Mouse (Mus musculus) thymus, postnatal 14 days (tissue): ENCODE measurements around the gene Ccdc113.
A peak's percentile ranks its signal among the peaks of the same experiment; 100 is the strongest.
"Not testable (repeated sequence)": the region's sequence is repeated elsewhere in the genome, so short reads cannot be mapped to it uniquely, and the experiment has no call there.

Source experiments
- DNase-seq: peaks from one replicate; pipeline ENCODE4 v3.0.0; 2021

The Ccdc113 gene

DNA sequence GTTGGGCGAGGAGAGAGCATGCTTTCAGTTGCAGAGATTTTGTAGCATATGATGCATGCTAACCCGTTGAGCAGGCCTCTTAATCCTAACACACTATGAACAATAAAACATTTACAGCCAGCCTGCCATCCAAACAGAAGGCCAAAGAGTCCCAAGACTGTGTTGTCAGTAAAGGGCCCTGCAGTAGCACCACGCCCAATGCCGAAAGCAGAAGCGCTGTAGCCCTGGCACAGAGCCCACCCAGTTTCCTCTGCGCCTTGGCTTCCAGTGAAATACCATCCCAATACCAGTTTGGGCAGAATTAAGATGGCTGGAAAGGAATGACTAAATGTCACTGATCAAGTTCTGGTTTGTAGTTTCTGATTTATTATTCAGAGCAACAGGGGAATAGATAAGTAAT is 8.3 kb downstream of the Ccdc113 start:
- DNase-seq, result no peak

DNA sequence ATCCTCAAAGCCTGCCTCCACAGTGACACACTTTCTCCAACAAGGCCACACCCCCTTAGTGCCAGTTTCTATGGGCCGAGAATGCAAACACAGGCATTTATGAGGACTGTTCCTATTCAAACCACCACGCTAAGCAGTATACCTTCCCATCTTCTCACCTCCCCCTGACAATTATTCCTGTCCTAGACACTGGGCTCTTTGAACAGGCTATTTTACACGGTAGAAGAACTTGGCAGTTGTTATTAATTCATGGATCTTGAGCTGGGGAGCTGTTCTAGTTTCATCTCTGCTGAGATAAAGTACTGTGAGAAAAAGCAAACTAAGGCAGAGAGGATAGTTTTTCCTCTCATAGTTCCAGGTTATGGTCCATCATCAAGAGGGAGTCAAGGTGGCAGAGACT is 9.2 kb downstream of the Ccdc113 start:
- no peak for DNase-seq

DNA sequence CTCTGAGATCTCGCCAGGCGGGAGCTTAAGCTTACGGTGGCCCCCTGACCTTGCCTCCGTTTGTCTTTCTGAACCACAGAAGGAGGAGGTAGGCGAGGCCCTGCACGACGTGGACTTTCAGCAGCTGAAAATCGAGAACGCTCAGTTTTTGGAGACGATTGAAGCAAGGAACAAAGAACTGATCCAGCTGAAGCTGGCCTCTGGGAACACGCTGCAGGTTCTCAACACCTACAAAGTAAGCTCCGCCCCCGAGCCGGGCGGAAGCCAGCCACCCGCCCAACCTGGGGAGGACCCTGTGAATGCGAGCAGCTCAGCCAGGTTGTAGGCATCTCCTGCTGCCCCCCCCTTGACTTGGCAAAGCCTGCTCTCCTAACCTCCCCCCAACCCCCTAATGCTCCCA is 11.9 kb downstream of the Ccdc113 start:
- no peak for DNase-seq

DNA sequence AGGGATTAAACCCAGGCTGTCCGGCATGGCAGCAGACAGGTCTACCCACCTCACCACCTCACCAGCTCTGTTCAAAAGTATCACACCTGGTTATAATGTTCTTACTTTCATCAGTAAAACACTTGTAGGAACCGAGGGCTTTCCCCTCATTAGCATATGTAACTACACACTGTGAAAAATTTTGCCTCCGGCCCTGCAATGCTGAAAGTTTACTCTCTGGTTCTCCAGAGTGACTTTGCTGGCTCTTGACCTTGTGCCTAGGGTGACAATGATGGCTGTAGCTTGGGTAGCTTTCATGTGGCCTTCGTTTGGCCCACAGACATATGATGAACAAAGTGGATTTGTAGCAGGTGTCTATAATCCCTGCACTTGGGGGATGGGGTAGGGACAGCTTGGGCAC is 13.1 kb downstream of the Ccdc113 start:
- DNase-seq, result no peak

DNA sequence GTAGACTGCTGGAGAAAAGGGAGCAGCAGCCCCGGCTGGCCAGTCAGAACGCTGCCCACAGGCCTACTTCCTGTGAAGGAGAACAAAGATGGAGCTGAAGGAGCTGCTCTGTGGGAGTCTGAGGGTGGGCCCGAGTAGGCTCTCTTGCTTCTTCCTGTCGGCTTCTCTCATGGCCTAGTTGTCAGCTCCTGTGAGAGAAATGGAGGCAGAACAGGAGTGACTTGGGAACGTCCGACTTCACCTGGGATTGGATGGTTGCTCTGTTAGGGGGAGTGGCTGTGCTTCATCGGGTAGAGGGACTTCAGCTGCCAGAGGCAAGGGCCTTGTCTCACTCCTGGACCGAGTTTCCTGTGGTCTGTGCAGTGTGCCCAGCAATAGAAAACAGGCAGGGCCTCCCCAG is 14.0 kb downstream of the Ccdc113 start:
- no peak for DNase-seq

DNA sequence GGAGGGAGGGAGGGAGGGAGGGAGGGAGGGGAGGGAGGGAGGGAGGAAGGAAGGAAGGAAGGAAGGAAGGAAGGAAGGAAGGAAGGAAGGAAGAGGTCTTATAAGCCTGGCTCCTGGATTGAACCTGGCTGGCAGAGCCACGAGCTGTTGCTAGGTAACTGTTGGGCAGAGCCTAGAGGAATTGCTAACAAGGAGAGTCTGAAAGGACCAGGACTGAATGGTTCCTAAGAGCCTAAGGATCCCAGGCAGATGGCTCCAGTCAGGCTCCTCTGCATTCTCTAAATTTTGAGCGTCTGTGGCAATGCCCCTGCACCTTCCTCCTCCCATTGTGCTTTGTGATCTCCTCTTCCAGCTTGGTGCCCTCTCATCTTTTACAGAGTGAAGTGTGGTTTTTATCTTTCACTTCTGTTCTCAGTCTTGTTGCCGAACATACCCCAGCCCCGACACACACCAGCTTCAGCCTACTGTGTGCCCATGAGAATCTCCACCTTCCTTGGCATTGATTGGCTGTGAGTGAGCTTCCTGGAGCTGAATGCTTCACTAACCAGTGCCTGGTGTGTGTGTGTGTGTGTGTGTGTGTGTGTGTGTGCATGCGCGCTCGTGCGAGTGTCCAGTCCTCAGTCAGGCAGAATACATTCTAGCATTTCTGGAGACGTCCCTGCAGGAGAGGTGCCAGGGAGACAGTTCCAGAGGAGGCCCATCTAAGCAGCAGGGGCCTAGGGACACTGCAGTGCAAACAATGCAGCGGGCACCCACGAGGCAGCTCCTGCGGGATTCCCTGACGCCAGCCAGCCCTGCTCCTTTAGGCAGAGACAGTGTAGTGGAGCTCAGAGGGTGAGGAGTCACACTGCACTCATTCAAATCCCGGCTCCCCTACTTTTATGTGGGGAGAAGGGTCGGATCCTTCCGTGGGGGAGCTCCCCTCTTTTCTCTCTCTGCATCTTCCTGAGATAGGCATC is 16.3 kb downstream of the Ccdc113 start:
- DNase-seq, result no peak

DNA sequence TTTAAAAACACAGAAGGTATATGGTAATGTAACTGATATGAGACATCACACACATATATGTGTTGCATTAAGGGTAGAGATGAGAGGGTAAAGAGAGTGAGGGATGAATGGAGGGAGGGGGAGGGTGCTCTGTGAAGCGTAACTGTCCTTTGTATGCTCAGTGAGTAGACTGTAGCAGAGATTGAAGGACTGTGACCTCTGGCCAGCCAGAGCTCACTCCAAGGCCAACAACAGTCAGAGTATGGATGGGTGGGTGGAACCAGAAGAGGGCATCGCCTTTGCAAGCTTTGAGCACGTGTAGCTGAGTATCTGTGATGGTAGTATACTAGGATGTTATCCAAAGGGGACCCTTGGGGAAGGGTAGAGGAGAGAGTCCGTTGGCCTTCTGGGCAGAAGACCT is 17.7 kb downstream of the Ccdc113 start:
- no peak for DNase-seq

DNA sequence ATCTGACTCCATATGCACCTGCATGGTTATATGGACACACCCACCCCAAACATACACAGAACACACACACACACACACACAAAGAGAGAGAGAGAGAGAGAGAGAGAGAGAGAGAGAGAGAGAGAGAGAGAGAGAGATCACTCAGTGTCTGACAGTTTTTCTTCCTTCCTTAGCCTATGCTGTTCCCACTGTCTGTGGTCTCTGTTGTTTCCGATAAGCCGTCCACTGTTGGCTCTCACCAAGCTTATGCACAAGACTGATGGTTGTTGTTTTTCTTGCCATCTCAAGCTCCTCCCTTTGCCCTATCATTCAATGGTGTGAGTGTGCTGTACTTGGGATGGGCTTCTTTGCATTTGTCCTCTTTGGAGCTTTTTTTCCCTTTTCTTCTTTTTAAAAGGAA is 22.1 kb downstream of the Ccdc113 start:
- no peak for DNase-seq

DNA sequence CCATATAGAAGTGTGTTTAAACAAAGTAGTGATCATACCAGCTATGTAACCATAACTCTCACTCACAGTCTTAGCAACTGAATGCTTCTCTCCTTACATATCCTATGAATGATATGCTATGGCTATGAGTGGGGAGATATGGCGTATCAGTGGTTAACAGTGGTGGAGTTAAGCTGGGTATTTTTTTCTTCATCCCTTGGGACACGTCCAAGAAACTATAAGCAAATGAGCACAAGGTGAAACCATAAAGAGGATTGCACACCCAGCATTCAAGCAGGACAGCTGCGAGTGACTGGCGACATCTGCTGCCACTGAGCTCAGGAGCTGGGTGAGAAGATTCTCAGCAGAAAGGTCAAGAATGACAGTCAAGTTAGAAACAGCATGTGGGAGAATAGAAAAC is 32.3 kb downstream of the Ccdc113 start:
- DNase-seq, result no peak

DNA sequence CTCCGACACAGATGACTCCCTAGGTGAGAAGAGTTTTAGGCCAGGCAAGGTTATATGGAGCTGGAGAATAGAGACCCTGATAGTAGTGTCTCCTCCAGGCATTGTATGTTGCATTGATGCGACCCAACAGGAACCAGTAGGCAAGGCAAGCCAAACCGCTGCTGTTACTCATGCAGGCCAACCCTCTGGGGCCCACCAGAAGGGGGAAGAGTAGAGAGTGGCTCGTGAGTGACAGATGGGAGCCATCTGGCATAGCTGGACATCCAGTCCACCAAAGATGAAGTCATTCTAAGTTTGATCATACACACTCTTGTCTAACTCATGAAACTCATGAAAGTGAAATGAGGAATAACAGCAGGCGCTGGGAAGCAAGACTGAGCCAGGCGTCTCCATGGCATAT is 32.9 kb downstream of the Ccdc113 start:
- no peak for DNase-seq

DNA sequence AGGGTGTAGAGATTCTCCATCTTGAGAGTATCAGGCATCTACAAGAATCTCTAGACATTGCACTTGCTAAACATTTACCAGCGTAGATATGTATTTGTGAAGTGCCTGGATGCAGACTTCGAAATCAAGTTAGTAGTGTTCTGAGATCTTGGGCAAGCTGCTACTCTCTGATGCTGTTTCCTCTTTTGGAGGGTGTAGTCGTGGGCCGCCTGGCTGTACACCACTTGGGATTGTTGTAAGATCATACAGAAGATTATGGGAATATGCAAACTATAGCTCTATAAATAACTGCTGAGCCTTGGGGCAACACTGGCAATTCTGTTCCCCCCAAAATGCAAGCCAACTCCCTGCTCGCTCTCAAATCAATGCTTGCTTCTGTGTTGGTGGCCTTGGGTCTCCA is 39.3 kb downstream of the Ccdc113 start:
- DNase-seq, result no peak

DNA sequence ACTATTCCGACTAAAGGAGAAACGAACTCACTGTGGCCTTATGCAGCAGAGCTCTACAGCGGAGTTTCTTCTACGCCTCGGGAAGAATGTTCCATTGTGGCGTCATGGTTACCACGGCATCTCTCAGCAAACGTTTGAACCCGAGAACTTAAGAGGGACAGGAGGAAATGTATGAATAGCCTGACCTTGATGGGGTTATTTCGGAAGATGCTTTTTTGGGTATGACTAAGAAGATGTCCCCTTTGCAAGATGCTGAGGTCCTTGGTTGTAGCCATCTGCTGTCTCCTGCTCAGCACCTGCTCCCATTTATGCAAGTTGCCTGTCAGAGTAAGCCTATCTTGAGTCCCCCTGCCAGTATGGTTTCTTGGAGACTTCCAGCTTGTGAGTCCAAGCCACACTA is 42.4 kb downstream of the Ccdc113 start, which contains the start of gene Prss54:
Gene Prss54, minus strand, starts transcription at position 101 of the 400 bp plus-strand sequence.
- DNase-seq, result no peak

DNA sequence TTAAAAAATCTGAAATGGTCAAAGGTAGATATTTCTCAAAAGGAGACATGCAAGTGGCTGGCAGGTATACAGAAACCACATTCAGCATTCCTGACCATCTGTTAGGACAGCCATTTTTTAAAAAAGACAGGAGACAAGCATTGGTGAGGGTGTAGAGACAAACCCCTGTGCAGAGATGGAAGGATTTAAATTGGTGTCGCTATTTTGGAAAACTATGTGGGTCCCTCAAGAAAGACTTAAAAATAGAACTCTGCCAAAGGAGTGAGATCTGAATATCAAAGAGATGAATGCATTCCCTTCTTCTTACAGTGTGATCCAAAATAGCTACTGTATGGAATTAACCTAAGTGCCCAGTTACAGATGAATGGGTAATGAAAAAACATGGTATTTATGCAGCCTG is 53.5 kb downstream of the Ccdc113 start:
- DNase-seq, result no peak

DNA sequence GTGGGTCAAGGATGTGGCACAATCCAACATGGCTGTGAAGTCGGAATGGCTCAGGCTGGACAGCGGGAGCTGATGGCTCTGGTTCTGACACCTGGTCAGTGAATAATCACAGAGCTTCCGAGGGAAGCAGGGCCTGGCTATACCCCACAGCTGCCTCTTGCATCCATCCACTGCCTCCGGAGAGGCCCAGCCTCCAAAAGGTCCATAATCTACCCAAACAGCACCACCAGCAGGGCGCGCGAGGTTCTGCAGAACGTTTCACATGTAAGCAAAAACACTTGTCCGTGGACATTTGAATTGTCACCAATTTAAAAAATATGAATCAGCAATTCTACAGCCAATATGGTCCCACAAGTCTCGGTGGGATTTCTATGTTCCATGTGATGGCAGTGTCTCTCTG is 55.4 kb downstream of the Ccdc113 start:
- no peak for DNase-seq

DNA sequence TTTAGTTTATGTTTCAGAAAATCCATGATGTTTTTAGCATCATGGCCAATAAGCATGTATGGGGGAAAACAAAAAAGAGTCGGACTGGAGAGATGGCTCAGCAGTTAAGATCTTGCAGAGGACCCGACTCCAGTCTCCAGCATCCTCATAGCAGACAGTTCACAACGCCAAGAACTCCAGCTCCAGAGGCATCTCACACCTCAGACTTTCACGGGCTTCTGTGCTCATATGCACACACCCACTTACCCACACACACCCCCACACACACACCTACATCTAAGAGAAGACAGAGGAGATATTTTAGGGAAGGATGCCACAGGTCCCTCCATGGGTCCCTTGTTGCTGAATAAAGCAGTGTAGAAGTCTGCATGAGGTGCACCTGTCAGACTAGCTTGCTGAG is 56.7 kb downstream of the Ccdc113 start:
- DNase-seq, result no peak

DNA sequence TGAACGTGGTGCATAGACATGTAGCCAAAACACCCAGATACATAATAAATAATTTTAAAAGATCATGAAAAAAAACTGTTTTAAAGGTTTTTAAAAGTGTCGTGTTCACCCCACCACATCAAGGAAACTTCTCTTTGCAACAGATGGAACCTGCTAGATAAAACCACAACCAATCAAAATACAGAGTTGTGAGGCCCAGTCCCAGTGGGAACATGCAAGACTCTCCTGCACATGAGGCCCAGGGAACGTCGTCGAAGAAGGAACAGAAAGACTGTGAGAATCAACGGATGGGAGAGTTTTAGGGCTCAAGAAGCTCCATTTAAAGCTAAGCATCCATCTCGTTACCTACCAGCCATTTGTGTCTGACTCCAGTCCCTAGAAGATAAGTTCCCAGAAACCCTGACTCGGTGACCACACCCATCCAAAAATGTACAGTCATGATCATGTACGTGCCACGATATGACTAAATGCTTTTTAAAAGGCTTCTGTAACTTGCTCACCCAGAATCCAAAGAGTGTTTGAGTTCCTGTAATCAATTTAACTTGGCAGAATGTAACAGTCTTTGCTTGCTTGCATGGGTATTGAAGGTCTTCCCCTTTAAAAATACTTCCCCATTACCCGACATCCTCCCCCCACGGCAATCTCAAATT is 58.4 kb downstream of the Ccdc113 start:
- DNase-seq, result no peak

DNA sequence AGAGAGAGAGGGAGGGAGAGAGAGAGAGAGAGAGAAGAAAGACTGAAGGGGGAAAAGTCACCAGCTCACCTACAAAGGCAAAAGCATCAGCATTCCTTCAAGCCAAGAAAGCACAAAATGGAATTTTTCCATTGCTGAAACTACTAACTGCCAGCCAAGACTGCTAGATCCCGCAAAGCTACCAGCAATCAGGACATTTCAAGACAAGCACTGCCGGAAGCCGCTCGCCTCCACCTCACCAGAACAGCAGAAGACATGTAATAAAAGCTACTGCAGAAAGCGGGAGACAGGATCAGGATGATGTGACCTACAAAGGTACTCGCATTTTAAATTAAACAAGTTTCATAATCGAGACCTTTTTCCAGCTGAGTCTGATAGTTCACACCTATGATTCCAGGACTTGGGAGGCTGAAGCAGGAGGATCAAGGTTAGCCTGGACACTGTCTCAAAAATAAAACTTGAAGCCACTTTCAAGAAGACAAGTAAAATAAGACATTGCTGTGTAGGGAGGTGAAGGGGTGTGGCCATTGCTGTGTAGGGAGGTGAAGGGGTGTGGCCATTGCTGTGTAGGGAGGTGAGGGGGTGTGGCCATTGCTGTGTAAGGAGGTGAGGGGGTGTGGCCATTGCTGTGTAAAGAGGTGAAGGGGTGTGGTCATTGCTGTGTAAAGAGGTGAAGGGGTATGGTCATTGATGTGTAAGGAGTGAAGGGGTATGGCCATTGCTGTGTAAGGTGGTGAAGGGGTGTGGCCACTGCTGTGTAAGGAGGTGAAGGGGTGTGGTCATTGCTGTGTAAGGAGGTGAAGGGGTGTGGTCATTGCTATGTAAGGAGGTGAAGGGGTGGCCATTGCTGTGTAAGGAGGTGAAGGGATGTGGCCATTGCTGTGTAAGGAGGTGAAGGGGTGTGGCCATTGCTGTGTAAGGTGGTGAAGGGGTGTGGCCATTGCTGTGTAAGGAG is 59.8 kb downstream of the Ccdc113 start:
- no peak for DNase-seq

DNA sequence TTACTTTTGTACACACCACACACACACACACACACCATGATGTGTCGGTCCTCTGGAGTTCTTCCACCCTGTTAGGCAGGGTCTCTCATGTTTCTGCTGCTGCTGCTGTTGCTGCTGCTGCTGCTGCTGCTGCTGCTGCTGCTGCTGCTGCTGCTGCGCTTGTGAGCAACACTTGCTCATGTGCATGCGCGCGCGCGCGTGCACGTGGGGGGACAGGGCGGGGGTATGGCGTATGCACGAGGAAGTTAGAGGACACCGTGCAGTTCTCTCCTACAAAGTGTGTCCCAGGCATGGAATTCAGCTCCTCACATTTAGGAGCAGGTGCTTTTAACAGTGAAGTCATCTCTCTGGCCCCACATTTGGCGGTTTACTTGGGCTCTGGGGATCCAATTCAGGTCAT is 61.2 kb downstream of the Ccdc113 start:
- no peak for DNase-seq

DNA sequence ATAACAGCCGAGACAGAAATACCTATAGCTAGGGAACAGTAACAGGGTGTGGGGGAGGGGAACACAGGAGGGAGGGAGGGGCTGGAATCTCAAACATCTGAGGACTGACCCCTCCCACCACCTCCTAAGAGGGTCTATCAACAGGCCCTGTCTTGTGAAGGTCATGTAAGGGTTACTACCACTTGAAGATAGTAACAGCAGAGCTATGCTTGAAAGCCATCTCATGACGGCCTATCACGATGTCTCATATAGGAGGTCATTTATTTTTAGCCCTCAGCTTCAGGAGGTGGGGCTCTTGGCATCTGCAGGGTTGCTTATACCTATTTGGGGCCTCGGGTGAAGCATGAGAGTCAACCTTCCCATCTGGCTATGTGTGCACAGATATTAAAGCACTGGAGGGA is 63.0 kb downstream of the Ccdc113 start:
- DNase-seq, result no peak

DNA sequence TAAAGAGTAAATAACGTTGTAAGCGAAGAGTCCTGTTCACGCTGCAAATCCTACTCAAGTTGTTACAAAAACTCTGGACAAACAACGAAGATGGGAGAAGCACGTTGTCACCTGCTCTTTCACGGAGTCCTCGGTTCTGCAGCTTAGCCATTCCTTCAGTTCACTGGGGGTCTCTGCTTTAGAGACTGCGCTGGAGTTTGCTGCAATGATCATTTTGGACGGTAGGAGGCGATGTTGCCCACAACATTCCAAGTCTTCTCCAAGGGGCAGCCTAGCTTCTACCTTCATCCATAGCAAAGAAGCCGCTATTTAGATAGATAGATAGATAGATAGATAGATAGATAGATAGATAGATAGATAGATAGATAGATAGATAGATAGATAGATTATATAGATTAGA is 66.0 kb downstream of the Ccdc113 start:
- DNase-seq, result peak; percentile 59

DNA sequence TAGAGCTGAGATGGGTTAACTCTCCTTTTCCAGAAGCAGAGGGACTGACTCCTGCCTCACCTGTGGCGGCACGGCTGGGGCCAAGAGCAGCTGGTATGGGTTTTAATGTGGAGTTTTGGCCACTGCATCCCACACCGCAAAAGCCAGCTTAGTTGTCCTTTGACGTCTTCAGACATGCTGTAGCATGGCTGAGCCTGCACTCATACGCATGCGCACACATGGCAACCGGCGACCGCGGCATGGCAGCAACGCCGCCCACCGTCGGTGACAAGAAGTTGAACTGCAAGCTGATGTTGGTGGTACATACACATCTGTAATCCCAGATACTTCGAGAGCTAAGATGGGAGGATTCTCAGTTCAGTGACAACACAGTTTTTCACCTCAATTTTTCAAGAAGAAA is 67.4 kb downstream of the Ccdc113 start:
- no peak for DNase-seq

DNA sequence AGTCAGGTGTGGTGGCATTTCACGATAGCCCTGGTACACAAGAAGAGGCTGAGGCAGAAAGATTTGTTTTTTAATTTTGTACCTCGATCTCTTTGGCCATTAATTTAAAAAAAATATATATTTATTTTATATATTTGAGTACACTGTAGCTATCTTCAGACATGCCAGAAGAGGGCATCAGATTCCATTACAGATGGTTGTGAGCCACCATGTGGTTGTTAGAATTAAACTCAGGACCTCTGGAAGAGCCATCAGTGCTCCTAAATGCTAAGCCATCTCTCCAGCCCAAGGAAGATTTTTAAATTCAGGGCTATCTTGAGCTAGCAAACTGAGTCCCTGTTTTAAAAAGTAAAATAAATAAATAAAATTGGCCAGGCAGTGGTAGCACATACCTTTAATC is 68.3 kb downstream of the Ccdc113 start:
- DNase-seq, result no peak

DNA sequence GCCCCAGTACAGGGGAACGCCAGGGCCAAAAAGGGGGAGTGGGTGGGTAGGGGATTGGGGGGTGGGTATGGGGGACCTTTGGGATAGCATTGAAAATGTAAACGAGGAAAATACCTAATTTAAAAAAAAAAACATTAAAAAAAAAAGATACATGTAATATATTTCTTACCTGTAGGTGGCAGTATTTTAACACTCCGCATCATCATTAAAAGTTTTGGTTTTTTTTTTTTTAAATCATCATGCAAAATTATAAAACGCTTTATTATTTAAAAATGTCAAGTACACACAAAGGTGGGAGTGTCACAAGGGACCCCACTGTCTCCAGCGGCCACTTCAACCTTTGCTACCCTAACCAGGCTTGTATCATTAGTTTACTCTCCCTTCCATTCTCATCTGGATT is 72.6 kb downstream of the Ccdc113 start:
- not testable (repeated sequence) for DNase-seq
